Mouse (Mus musculus) heart, adult 8-10 months (tissue): Measurements from ENCODE around the gene Hspe1. TPM values are rescaled to one million over a fixed set of nuclear protein-coding genes. Genes with fewer than 3 reads are reported as not detected.
"Not testable (repeated sequence)": the region's sequence is repeated elsewhere in the genome, so short reads cannot be mapped to it uniquely, and the experiment has no call there.

Experiments used
- DNase-seq: peaks from one replicate; pipeline ENCODE4 v3.0.0; 2022; ENCODE audit warnings: low spot score
- total RNA-seq, 4 experiments: library from RNA; stranded (reverse); gene quantifications; 2 replicates each; pipeline ENCODE4 v1.2.4; 2022

The Hspe1 gene
- 100 to 1,000 TPM; 149 to 184 (median 172) TPM for total RNA-seq

DNA sequence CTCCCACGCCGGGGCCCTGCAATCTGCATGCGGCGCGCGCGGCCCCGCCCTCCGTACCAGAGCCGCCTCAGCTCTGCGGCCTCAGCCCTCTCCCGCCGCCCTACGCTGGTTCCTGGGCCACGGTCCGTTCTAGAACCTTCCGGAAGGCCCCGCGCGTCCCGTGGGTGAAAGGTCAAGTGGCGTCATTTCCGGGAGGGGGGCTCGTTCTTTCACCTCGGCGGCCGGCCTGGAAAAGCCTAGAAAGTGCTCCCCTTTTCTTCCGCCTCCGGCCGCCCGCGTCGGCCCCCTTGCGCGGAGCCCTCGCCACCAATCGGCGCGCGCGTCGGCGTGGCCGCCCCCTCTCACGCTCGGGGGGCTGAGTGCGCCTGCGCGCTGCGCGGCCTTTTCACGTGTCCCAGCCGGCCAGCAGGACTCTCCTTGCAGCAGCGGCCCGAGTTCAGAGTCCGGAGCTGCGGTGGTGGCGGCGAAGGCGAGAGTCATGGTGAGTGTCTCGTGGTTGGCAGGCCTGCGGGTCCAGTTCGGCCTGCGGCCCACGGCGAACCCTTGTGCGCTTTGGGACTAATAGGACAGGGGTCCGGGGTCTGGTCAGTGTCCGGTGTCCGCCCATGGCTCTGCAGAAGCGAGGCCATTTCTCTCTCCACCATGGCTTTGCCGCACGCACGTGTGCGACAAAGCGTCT is at the start of gene Hspe1, which contains the start of gene Hspd1:
TSS of gene Hspe1 (plus strand) at position 201 of the 679 bp plus-strand sequence.
TSS of gene Hspd1 (minus strand) at position 312 of the 679 bp plus-strand sequence.
- DNase-seq: peak; percentile 98

DNA sequence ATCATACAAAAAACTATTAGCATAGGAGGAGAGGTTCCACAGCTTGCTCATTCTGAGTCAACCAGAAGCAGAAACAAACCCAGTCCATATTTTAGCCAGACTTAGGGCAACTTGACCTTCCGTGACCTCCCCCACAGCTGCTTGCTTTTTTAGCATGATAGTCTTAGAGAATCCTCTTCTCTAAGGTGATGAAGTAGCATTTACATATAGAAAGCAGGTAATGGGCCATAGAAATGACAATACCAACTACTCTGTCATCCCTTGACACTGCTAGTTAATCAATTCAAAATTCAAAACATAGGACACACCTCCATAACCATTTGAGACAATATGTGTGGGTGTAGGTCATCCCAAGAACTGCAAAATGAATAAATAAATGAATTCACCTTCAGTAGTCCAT is 48.0 kb upstream of the Hspe1 start:
- no peak for DNase-seq

GRCm38 (mm10) chr1:55041691-55042090 is 46.2 kb upstream of the Hspe1 start:
- DNase-seq: no peak

DNA sequence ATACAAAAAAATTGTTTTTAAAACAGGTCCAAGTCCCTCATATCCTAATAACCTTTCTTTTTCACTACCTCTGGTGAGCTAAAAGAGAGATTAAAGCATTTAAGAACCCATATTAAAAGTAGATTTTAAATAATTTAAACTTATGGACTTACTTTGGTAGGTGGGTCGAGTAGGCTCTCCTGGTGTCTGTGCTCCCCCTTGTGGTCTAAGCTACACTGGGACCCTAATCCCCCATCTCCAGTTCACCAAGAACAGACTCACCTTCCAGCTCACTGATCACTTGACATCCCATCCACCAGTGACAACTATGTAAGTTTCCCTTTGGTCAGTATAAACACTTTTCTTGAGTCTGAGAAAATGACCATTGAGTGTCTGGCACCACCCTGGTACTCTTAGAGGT is 45.7 kb upstream of the Hspe1 start:
- no peak for DNase-seq

GRCm38 (mm10) chr1:55043164-55043563 is 44.8 kb upstream of the Hspe1 start:
- DNase-seq: no peak

- DNase-seq: no peak
These were observed 38.9 kb upstream of the Hspe1 start for GRCm38 (mm10) chr1:55048841-55049587.

DNA sequence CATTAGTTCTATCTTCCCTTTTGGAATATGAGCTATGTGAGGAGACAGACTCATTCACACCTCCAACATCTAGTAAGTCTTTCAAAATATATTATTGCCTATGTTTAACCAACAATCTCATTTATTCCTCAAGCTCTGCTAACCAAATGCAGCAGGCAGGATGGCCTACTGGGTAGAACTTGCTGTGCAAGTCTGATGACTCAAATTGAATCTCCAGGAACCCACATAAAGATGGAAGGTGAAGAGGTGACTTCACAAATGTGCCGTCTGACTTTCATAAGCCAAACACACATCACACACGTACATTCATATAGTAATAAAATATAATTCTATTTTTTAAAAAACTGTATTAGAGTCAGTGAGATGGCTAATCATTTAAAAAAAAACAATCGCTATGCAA is 36.3 kb upstream of the Hspe1 start:
- DNase-seq: no peak

DNA sequence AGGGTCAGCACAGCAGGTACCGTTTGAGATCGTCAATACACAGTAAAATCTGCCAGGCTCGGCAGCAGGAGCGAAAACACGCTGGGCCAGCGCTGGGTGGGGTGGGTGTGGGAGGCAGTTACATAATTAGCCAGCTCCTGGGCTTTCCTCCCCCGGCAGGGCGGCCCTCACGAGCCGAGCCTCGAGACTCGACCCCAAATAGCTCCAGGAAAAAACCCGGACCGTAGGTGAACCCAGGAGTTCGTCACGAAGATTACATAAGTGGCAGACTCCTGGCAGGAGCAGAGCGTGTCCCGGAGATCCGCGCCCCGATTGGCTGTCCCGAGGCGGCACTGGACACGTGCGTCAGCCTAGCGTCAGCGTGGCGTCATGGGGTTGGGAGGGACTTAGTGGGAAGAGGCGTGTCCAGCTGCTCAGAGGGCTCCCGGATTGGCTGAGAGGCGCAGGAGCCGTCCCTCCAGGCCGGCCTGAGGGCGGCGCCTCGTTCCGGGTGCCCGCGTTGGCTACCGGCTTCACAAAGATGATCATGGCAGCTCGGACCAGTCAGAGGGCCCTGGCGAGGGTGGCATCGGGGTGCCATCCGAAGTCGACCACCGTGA is 35.5 kb upstream of the Hspe1 start, which contains the start of gene Coq10b:
TSS of gene Coq10b (plus strand) at position 416 of the 599 bp plus-strand sequence.
- peak; percentile 99 for DNase-seq

GRCm38 (mm10) chr1:55053005-55053404 is 34.9 kb upstream of the Hspe1 start:
- DNase-seq: no peak

DNA sequence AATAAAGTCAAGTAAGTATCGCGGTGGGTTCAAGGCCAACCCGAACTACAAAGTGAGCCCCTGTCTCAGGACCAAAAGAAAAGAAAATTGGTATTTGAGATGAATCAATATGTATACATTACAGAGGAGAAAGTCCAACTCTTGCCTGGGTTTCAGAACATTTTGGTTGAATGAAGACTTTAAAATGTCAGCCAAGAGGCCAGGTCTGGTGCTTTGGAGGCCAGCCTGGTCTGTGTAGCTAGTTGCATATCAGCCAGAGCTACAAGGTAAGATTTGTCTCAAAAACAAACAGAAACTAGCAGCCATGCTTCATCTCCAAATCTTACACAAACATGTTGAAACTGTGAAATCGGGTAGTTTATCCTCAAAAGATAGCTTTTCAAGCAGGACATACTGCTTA is 34.3 kb upstream of the Hspe1 start:
- DNase-seq: no peak

DNA sequence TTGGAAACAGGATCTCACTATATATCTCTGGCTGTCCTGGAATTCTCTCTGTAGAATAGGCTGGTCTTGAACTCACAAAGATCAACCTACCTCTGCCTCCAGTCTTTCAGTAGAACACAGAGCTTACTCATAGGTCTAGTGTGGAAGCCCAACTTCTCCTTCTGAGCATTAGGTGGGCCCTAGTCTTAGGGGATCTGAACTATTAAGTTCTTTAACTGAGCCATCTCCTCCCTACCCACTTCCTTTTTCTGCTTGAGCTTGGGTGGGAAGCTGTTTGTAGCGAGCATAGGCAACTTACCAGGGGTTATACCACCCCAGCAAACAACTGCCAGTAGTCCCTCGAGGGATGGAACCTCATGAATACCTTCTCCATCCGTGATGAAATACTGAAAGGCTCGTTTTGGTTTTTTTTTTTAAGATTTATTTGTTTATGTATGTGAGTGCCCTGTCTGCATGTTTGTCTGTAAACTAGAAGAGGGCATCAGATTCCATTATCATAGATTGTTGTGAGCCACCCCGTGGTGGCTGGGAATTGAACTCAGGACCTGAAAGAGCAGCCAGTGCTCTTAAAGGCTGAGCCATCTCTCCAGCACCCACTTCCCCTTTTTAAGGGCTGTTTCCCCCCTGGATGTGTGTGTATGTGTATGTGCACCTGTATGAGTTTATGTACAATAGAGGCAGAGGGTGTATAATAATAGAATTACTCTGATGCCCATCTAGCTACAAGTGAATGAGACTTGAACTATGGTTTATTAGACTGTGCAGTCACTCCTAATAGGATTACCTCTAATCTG is 32.4 kb upstream of the Hspe1 start:
- DNase-seq: no peak

DNA sequence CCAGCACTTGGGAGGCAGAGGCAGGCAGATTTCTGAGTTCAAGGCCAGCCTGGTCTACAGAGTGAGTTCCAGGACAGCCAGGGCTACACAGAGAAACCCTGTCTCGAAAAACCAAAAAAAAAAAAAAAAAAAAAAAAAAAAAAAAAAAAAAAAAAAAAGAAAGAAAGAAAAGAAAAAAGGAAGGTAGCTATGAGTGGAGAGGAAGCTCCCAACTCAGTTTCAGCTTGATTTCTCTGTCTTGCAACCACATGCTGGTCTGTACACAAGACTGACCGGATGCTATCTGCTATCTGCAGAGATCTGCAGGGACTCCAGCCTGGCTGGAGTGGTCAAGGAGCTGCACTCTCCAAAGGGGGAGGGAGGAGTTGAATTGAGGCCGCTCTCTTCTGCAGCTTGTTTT is 29.5 kb upstream of the Hspe1 start:
- not testable (repeated sequence) for DNase-seq

DNA sequence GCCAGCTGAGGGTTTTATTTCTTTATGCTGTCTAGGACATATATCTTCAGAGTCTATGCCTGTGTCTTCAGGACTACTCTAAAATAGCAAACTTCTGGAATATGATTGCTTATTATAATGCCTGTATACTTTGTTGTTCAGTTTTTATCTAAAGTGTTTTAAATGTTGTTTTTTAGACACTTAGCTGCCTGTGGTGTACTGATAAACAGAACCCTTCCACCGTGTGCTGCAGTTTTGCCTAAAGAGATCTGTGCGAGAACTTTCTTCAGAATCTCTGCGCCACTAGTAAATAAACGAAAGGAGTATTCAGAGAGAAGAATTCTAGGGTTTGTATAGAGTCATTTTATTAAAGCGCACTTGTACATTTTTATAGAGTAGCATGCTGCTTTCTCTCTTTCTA is 26.8 kb upstream of the Hspe1 start:
- no peak for DNase-seq

DNA sequence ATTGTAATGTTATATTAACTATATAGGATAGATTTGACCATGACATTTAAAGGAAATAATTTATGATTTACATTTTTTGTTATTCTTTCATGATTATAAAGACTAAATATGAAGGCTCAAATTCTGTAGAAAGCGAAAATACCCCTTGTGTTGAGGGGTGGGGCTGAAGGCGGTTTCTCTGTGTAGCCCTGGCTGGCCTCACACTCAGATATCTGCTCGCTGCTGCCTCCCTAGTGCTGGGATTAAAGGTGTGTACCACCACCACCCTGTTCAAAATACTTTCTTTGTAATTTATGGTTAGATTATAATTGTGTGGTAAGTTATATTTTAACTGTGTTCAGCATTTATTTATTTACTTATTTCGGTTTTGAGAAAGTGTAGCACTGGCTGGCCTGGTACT is 26.2 kb upstream of the Hspe1 start:
- no peak for DNase-seq

GRCm38 (mm10) chr1:55072328-55072727 is 15.6 kb upstream of the Hspe1 start:
- not testable (repeated sequence) for DNase-seq

GRCm38 (mm10) chr1:55074757-55075156 is 13.2 kb upstream of the Hspe1 start:
- no peak for DNase-seq

GRCm38 (mm10) chr1:55075652-55076394 is 12.1 kb upstream of the Hspe1 start:
- DNase-seq: no peak

DNA sequence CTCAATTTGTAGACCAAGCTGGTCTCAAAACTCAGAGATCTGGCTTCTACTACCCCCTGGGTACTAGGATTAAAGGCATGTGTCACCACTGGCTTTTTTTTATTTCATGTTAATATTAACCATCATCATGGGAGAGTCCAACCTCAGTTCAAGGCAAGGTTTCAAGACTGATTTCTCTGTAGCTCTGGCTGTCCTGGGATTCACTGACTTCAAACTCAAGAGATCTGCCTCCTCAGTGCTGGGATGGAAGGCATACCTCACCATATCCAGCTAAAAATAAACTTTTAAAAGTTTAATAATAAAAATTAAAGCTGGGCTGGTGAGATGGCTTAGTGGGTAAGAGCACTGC is 11.6 kb upstream of the Hspe1 start:
- no peak for DNase-seq

DNA sequence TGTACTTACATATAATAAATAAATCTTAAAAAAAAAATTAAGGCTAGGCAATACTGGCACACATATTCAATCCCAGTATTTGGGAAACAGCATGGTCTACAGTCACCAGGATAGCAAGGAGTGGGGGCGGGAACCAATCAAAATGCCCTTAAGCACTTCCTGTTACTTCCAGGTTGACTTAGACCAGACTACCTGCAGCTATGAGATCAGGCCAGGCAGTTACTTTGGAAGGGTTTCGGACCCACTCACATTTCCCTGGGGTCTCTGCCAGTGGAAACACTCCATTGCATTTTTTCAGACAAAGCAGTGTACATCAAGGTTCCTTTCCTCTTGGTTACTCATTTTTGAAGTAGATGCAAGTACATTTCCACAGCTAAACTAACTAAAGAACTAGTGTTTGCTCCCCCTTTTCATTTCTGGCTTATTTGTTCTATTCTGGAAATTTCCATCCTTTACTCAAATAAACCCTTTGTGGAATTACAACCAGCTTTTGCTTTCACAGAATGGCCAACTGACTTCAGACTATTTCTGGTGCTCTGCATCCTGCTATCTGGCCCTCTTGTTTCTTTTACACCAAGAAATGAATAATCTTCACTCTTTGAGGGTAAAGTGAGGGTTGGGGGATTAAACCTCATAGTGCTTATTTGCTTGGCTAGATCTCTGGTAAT is 10.9 kb upstream of the Hspe1 start:
- no peak for DNase-seq

DNA sequence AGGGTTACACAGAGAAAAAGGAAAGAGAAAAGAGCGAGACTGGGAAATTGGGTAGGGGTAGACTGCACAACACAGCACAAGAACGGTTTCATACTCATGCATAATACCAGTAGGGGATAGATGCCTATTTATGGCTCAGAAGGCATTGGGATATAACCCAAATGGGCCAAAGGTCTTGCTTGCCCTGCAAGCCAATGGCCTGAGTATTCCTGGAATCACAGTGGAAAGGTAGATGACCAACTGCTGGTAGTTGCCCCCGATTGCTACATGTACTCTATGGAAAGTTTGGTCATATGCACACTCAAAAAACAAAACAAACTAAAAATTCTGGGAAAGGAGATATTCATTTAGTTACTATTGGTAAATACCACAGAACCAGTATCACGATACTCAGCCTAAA is 8.3 kb upstream of the Hspe1 start:
- DNase-seq: peak; percentile 39

- no peak for DNase-seq
These were observed 5.8 kb upstream of the Hspe1 start for GRCm38 (mm10) chr1:55082106-55082505.
